Mouse (Mus musculus) MEL (cell line): ENCODE results near the gene Rab20.
"Not testable (repeated sequence)": the region's sequence is repeated elsewhere in the genome, so short reads cannot be mapped to it uniquely, and the experiment has no call there.

Source experiments
- CTCF ChIP-seq, 3 experiments: IDR thresholded peaks in 2 of 3; conservative IDR thresholded peaks in 1 of 3; 2 replicates each; pipeline ENCODE4 v1.5.1; 2011 to 2012; ENCODE audit warnings: low read length in 3 of 3, low read depth in 2 of 3, mild to moderate bottlenecking in 2 of 3, improper control_type of control experiment in 1 of 3, inconsistent platforms in 1 of 3, mixed read lengths in 1 of 3, moderate library complexity in 1 of 3; ENCODE audit not compliant: control insufficient read depth in 1 of 3, insufficient read depth in 1 of 3, poor library complexity in 1 of 3, severe bottlenecking in 1 of 3
- E2F4 ChIP-seq: IDR thresholded peaks from 2 replicates; pipeline ENCODE4 v1.6.1; 2011; ENCODE audit warnings: low read depth, low read length, improper control_type of control experiment, borderline replicate concordance
- EP300 ChIP-seq, 2 experiments: IDR thresholded peaks; 2 replicates each; pipeline ENCODE4 v1.6.1; 2011; ENCODE audit warnings: improper control_type of control experiment in 2 of 2, low read length in 2 of 2, low read depth in 1 of 2, mild to moderate bottlenecking in 1 of 2
- JUND ChIP-seq: IDR thresholded peaks from 2 replicates; pipeline ENCODE4 v1.6.1; 2011; ENCODE audit warnings: low read depth, mild to moderate bottlenecking, improper control_type of control experiment, low read length
- KAT2A ChIP-seq: conservative IDR thresholded peaks from 2 replicates; pipeline ENCODE4 v1.6.1; 2012; ENCODE audit warnings: low read depth, low read length, improper control_type of control experiment, inconsistent platforms
- MAX ChIP-seq: IDR thresholded peaks from 2 replicates; pipeline ENCODE4 v1.6.1; 2011; ENCODE audit warnings: low read length, improper control_type of control experiment
- MAZ ChIP-seq: IDR thresholded peaks from 2 replicates; pipeline ENCODE4 v1.6.1; 2012; ENCODE audit warnings: low read depth, mild to moderate bottlenecking, inconsistent platforms, low read length, improper control_type of control experiment
- MYC ChIP-seq: IDR thresholded peaks from 2 replicates; pipeline ENCODE4 v1.6.1; 2011; ENCODE audit warnings: low read depth, mild to moderate bottlenecking, low read length, improper control_type of control experiment, moderate library complexity
- NELFE ChIP-seq: IDR thresholded peaks from 2 replicates; pipeline ENCODE4 v1.6.1; 2011; ENCODE audit warnings: low read depth, low read length, improper control_type of control experiment
- POLR2A ChIP-seq, 2 experiments: IDR thresholded peaks; 2 replicates each; pipeline ENCODE4 v1.6.1; 2011 to 2012; ENCODE audit warnings: low read length in 2 of 2, mild to moderate bottlenecking in 2 of 2, control low read depth in 1 of 2, improper control_type of control experiment in 1 of 2, low read depth in 1 of 2, moderate library complexity in 1 of 2; ENCODE audit not compliant: control insufficient read depth in 1 of 2, insufficient read depth in 1 of 2, poor library complexity in 1 of 2
- POLR2AphosphoS2 ChIP-seq: IDR thresholded peaks from 2 replicates; pipeline ENCODE4 v1.6.1; 2011; ENCODE audit warnings: low read length, improper control_type of control experiment
- TAL1 ChIP-seq: IDR thresholded peaks from 2 replicates; pipeline ENCODE4 v1.6.1; 2012; ENCODE audit warnings: mild to moderate bottlenecking, inconsistent platforms, low read length, moderate library complexity, mixed read lengths
- ZC3H11A ChIP-seq: IDR thresholded peaks from 2 replicates; pipeline ENCODE4 v1.6.1; 2012; ENCODE audit warnings: low read depth, mild to moderate bottlenecking, inconsistent platforms, low read length, improper control_type of control experiment

GRCm38 (mm10) chr8:11492340-11492739 lies 13.8 kb upstream of the Rab20 start:
- TF ChIP-seq MAZ; POLR2AphosphoS2; EP300 (IDR thresholded peaks at IDR 0.05; ENCODE audit: low read depth in 1 of 2, low read length in 2 of 2); POLR2A (IDR thresholded peaks at IDR 0.05; ENCODE audit: control insufficient read depth in 1 of 2, insufficient read depth in 1 of 2, low read depth in 1 of 2, low read length in 2 of 2, poor library complexity in 1 of 2); TAL1; MYC; ZC3H11A; CTCF (IDR thresholded peaks at IDR 0.05 in 2 of 3, conservative IDR thresholded peaks at IDR 0.05 in 1 of 3; ENCODE audit: control insufficient read depth in 1 of 3, insufficient read depth in 1 of 3, low read depth in 2 of 3, low read length in 3 of 3, poor library complexity in 1 of 3, severe bottlenecking in 1 of 3); MAX; JUND; NELFE; KAT2A; E2F4: not testable (repeated sequence)
